Mouse (Mus musculus) lung, postnatal 0 days (tissue): ENCODE data around the gene Pnrc2. TPM values are rescaled to one million over a fixed set of nuclear protein-coding genes. Genes with fewer than 3 reads are reported as not detected.

Source experiments
- ATAC-seq: fragments of 200-750 bp; cut with Nextera tagmentation; 2 replicates; pipeline ENCODE4 v1.8.0; 2017; ENCODE audit warnings: moderate library complexity
- DNase-seq: peaks from one replicate; pipeline ENCODE4 v3.0.0-alpha.2; 2016; ENCODE audit warnings: low spot score
- H3K27ac ChIP-seq: fragments of 300-500 bp; sonication (generic); 2 replicates; pipeline ENCODE4 v1.5.1; 2014; ENCODE audit warnings: antibody characterized with exemption, mild to moderate bottlenecking, low read length, mixed read lengths
- H3K27me3 ChIP-seq: fragments of 300-500 bp; sonication (generic); replicated peaks from 2 replicates; pipeline ENCODE4 v1.6.1; 2014; ENCODE audit warnings: low read length, mixed read lengths; ENCODE audit not compliant: insufficient read depth
- H3K36me3 ChIP-seq: fragments of 300-500 bp; sonication (generic); 2 replicates; pipeline ENCODE4 v1.6.1; 2014; ENCODE audit warnings: low read length, mixed read lengths; ENCODE audit not compliant: insufficient read depth
- H3K4me1 ChIP-seq: fragments of 300-500 bp; sonication (generic); 2 replicates; pipeline ENCODE4 v1.6.1; 2014; ENCODE audit warnings: antibody characterized with exemption, low read depth, low read length, mixed read lengths; ENCODE audit not compliant: insufficient read depth
- H3K4me2 ChIP-seq: fragments of 300-500 bp; sonication (generic); replicated peaks from 2 replicates; pipeline ENCODE4 v1.6.1; 2014; ENCODE audit warnings: low read depth, mild to moderate bottlenecking, low read length, moderate library complexity, mixed read lengths
- H3K4me3 ChIP-seq: fragments of 300-500 bp; sonication (generic); 2 replicates; pipeline ENCODE4 v1.5.1; 2014; ENCODE audit warnings: low read depth, low read length
- H3K9ac ChIP-seq: fragments of 300-500 bp; sonication (generic); replicated peaks from 2 replicates; pipeline ENCODE4 v1.6.1; 2014; ENCODE audit warnings: low read depth, mild to moderate bottlenecking
- H3K9me3 ChIP-seq: fragments of 300-500 bp; sonication (generic); 2 replicates; pipeline ENCODE4 v1.6.1; 2016; ENCODE audit warnings: low read length, mixed read lengths
- CTCF ChIP-seq: IDR thresholded peaks from 2 replicates; pipeline ENCODE4 v1.5.1; 2016; ENCODE audit warnings: antibody characterized with exemption, mild to moderate bottlenecking
- EP300 ChIP-seq: IDR thresholded peaks from 2 replicates; pipeline ENCODE4 v1.6.1; 2016; ENCODE audit warnings: antibody characterized with exemption, mild to moderate bottlenecking, control low read depth
- WGBS: fragments of 180-500 bp; shearing (Covaris S2); extraction: QIAGEN DNeasy Blood & Tissue Kit; methylation state at CpG from one replicate; pipeline ENCODE4 v1.1.7; 2014; 5-methylcytosine and 5-hydroxymethylcytosine counted together
- polyA plus RNA-seq: library from polyadenylated mRNA; unstranded; fragments of >200 nt; fragmentation: Nextera tagmentation; extraction: Ambion mirVana; gene quantifications from 2 replicates; pipeline ENCODE4 v1.2.1, GENCODE M21; 2015

Gene Pnrc2
- polyA plus RNA-seq, 1 experiment from 2014 or later = 139 TPM

DNA sequence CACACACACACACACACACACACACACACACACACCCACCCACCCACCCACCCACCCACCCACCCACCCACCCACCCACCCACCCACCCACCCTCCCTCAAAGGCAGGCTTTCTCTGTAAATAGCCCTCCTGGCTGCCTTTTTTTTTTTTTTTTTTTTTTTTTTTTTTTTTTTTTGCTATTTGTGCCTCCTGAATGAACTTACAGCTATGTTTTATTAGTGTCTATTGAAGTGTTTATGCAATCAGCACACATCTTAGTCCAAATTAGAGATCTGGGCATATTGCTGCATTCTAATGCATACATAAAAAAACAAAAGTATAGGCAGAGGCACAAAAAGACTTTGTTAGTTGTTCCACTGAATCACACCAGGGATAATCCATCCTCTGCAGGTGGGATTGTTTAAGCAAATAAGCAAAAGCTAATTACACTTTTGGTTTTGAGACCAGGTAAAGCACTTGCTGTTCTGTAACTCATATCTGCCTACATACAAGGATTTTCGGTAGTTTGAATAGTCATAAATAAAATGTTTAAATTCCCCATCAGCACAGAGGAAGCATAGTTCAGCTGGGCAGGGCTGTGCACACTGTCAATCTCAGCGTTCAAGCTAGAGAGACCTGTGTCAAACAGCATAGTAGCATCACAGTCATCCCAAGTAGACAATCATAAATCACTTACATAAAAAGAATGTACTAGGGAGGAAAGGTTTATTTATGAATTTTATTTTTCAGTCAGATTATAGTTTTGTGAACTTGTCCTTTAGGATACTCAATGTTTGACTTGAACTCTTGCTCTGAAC, 3.2 kb downstream of the Pnrc2 start:
- ATAC-seq (no peak), DNase-seq (no peak)
- Histone ChIP-seq H3K4me1 (peaks cover 22% of the 10 kb centered on the region), H3K36me3 (no peaks in the 10 kb centered on the region; the same call in 1 of the 2 replicates), H3K4me3 (no peak overlapping the region), H3K27me3 (no peaks in the 10 kb centered on the region), H3K27ac (no peak overlapping the region), H3K9ac (no peak overlapping the region), H3K9me3 (no peaks in the 10 kb centered on the region), H3K4me2 (peak overlapping the region; percentile 15)
- TF ChIP-seq CTCF (no peak), EP300 (no peak)
- WGBS = 13% methylated on average over 2 of the region's 2 CpGs

DNA sequence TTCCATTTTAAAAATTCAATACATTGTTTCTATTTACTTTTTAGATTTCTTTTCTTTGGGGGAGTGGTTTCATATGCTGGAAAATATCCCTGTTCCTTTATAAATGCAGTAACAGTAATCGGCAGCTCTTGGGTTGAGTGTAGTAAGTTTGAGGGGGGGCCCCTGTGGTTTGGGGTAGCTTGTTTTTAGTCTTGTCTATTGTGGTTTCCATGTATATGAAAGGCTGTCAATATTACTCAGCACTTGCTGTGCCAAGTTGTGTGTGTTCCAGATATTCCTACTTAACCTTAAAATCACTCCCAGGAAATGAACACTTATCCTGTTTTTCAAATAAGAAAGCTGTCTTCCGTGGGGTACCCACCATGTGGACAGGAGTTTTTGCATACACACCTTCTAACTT, 4.7 kb downstream of the Pnrc2 start:
- H3K27ac ChIP-seq = peak overlapping the region; percentile 47; the same call in 1 of the 2 replicates
- no peak overlapping the region for H3K9ac ChIP-seq
- 34% methylated on average over 2 of the region's 2 CpGs for WGBS
- H3K4me1 ChIP-seq = peaks cover 11% of the 10 kb centered on the region; the same call in 1 of the 2 replicates
- H3K9me3 ChIP-seq = no peaks in the 10 kb centered on the region
- TF ChIP-seq CTCF = no peak
- TF ChIP-seq EP300 = no peak
- H3K4me2 ChIP-seq = no peak overlapping the region
- no peaks in the 10 kb centered on the region for H3K27me3 ChIP-seq
- no peak overlapping the region for H3K4me3 ChIP-seq
- no peaks in the 10 kb centered on the region; the same call in 1 of the 2 replicates for H3K36me3 ChIP-seq
- no peak for DNase-seq
- no peak for ATAC-seq

DNA sequence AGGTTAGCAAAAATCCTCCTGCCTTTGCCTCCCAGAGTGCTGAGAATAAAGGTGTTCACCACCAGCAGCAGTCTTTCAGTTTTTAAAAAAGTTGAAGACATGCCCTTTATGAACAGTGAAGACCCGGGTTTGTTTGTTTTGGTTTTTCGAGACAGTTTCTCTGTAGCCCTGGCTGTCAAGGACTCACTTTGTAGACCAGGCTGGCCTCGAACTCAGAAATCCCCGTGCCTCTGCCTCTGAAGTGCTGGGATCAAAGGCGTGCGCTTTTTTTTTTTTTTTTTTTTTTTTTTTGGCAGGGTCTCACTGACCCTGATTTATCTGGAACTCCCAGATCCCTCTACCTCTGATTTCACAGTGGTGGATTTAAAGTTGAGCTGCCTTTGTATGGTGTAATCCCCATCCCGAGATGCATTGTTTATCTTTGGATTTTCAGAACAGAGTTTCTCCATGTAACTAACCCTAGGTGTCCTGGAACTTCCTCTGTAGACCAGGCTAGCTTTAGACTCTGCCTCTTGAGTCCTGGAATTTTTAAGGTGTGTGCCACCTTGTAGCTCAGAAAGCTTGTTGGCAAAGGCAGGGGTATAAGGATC, 16.0 kb downstream of the Pnrc2 start:
- H3K4me2 ChIP-seq = peak overlapping the region; percentile 65
- no peak for ATAC-seq
- 4% methylated on average over 7 of the region's 7 CpGs for WGBS

DNA sequence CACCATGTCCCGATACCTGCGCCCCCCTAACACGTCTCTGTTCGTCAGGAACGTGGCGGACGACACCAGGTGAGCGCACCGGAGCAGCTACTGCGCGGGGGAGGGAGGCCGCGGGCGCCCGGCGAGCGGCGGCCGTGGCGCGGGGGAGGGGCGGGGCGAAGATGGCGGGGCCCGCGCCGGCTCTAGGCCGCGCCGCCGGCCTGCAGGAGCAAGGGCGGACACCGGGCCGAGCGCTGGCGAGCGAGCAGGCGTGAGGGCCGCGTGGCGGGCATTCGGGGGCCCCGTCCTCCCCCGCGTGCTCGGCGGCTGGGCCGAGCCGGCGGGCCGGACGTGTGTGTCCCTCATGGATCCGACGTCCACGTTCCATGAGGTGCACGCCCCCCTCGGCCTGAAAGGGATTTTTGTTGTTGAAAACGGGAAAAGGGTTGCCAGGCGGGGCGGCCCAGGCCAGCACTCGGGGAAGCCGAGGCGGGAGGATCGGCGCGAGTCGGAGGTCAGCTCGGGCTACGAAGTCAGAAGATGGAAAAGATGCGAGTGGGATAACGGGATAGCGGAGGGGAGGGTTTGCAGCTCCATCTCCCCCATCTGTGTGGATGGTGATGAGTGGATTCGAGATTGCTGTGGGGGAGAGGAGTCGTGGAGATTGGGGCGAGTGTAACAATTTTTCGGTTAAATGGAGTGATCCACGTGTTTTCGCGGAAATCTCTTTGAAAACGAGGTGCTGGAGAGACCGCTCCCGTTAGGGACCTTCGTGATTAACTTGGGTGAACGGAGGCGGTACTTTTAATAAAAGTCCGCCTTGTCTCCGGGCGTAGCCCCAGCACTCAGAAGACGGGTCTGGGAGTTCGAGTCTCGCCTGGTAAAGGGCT, 17.2 kb downstream of the Pnrc2 start:
- Histone ChIP-seq H3K9ac (peak overlapping the region; percentile 76), H3K4me3 (peak overlapping the region; percentile 95), H3K27ac (peak overlapping the region; percentile 97), H3K27me3 (no peaks in the 10 kb centered on the region), H3K4me1 (peaks cover 9% of the 10 kb centered on the region), H3K36me3 (0 out of 2 replicates have a peak, but pooled peaks cover 4% of the 10 kb centered on the region), H3K9me3 (no peaks in the 10 kb centered on the region), H3K4me2 (peak overlapping the region; percentile 65)
- WGBS = under 1% methylated on average over 64 of the region's 91 CpGs
- peak; percentile 67 for ATAC-seq
- DNase-seq = peak; percentile 85
- TF ChIP-seq EP300 (0 out of 2 replicates have a peak, but pooled peaks have one; percentile 8), CTCF (peak; percentile 2; the same call in 1 of the 2 replicates)

More for the DNA sequence above, 16.0 kb downstream of the Pnrc2 start:
- Histone ChIP-seq H3K36me3 (0 out of 2 replicates have a peak, but pooled peaks cover 4% of the 10 kb centered on the region), H3K9ac (0 out of 2 replicates have a peak overlapping the region, but pooled peaks have one; percentile 19), H3K9me3 (no peaks in the 10 kb centered on the region), H3K4me3 (peak overlapping the region; percentile 95; the same call in 1 of the 2 replicates), H3K27me3 (no peaks in the 10 kb centered on the region), H3K27ac (no peak overlapping the region), H3K4me1 (peaks cover 9% of the 10 kb centered on the region)
- peak; percentile 52 for DNase-seq
- TF ChIP-seq EP300 = no peak
- no peak for TF ChIP-seq CTCF

DNA sequence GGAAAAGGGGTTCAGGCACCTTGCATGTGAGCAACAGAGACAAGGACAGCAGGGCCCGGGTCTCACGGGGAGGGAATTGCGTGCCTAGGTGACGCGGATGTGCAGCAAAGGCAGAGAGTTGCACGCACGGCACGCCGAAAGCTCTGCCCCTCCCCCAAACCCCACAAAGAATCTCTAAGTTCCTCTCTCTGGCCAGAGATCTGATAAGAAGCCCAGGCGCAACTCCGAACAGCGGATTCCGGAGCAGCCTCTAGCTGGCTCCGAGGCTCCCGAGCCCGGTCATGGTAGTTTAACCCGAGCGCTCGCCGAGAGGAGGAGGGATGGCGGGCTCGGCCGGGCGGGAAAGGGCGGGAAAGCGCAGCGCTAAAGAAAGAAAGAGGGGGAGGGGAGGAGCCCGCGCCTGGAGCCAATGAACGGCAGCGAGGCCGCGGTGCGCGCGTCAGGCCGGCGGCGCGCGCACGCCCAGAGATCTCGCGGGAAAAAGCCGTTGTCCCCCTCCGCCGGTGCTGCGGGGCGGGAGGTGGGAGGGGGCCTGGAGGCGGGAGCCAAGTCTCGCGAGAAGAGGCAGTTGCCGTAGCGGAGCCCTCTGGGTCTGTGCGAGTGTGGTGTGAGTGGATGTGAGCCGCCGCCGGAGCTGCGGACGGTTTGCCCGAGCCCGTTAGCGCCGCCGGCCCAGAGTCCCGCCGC, 18.0 kb downstream of the Pnrc2 start, which contains the start of gene Srsf10:
TSS of gene Srsf10 (plus strand) at position 212 of the 687 bp plus-strand sequence.
- TF ChIP-seq EP300 (peak; percentile 49; the same call in 1 of the 2 replicates), CTCF (no peak)
- 0% methylated on average over 56 of the region's 67 CpGs for WGBS
- Histone ChIP-seq H3K36me3 (0 out of 2 replicates have a peak, but pooled peaks cover 4% of the 10 kb centered on the region), H3K27me3 (no peaks in the 10 kb centered on the region), H3K4me3 (peak within 1 kb of the TSS; percentile 95), H3K4me1 (peaks cover 6% of the 10 kb centered on the region), H3K9me3 (no peaks in the 10 kb centered on the region), H3K4me2 (peak within 1 kb of the TSS; percentile 65), H3K27ac (peak within 1 kb of the TSS; percentile 97), H3K9ac (peak within 1 kb of the TSS; percentile 76)
- DNase-seq (peak; percentile 99), ATAC-seq (peak; percentile 98)
